Mouse (Mus musculus) intestine, embryonic 16.5 days (tissue): ENCODE data around the gene Nfkbie. TPM values are rescaled to one million over a fixed set of nuclear protein-coding genes. Genes with fewer than 3 reads are reported as not detected.
A peak's percentile ranks its signal among the peaks of the same experiment; 100 is the strongest.

ENCODE experiments used
- ATAC-seq: fragments of 200-750 bp; cut with Nextera tagmentation; 2 replicates; pipeline ENCODE4 v1.8.0; 2017; ENCODE audit warnings: moderate TSS enrichment, moderate library complexity
- H3K27ac ChIP-seq: fragments of 300-500 bp; sonication (generic); 2 replicates; pipeline ENCODE4 v1.5.1; 2014; ENCODE audit warnings: mild to moderate bottlenecking, low read length
- H3K27me3 ChIP-seq: fragments of 300-500 bp; sonication (generic); replicated peaks from 2 replicates; pipeline ENCODE4 v1.6.1; 2014; ENCODE audit warnings: low read length, control low read depth, mixed read lengths; ENCODE audit not compliant: control insufficient read depth, insufficient read depth
- H3K36me3 ChIP-seq: fragments of 300-500 bp; sonication (generic); 2 replicates; pipeline ENCODE4 v1.6.1; 2014; ENCODE audit warnings: low read length, control low read depth; ENCODE audit not compliant: control insufficient read depth, insufficient read depth
- H3K4me1 ChIP-seq: fragments of 300-500 bp; sonication (generic); 2 replicates; pipeline ENCODE4 v1.6.1; 2014; ENCODE audit warnings: low read length, control low read depth, mixed read lengths; ENCODE audit not compliant: control insufficient read depth, insufficient read depth
- H3K4me2 ChIP-seq: fragments of 300-500 bp; sonication (generic); 2 replicates; pipeline ENCODE4 v1.6.1; 2014; ENCODE audit warnings: low read depth, low read length, control low read depth
- H3K4me3 ChIP-seq: fragments of 300-500 bp; sonication (generic); 2 replicates; pipeline ENCODE4 v1.5.1; 2014; ENCODE audit warnings: mild to moderate bottlenecking, low read length
- H3K9ac ChIP-seq: fragments of 300-500 bp; sonication (generic); 2 replicates; pipeline ENCODE4 v1.6.1; 2014; ENCODE audit warnings: low read depth, low read length
- H3K9me3 ChIP-seq: fragments of 300-500 bp; sonication (generic); 2 replicates; pipeline ENCODE4 v1.6.1; 2016; ENCODE audit warnings: low read length, control low read depth; ENCODE audit not compliant: control insufficient read depth
- WGBS: fragments of 180-500 bp; shearing (Covaris S2); extraction: QIAGEN DNeasy Blood & Tissue Kit; methylation state at CpG from one replicate; pipeline ENCODE4 v1.1.7; 2014; 5-methylcytosine and 5-hydroxymethylcytosine counted together
- polyA plus RNA-seq: library from polyadenylated mRNA; unstranded; fragments of >200 nt; fragmentation: Nextera tagmentation; extraction: Ambion mirVana; gene quantifications from 2 replicates; pipeline ENCODE4 v1.2.1, GENCODE M21; 2015

The Nfkbie gene
- polyA plus RNA-seq, 1 experiment from 2014 or later, result 5.5 TPM

DNA sequence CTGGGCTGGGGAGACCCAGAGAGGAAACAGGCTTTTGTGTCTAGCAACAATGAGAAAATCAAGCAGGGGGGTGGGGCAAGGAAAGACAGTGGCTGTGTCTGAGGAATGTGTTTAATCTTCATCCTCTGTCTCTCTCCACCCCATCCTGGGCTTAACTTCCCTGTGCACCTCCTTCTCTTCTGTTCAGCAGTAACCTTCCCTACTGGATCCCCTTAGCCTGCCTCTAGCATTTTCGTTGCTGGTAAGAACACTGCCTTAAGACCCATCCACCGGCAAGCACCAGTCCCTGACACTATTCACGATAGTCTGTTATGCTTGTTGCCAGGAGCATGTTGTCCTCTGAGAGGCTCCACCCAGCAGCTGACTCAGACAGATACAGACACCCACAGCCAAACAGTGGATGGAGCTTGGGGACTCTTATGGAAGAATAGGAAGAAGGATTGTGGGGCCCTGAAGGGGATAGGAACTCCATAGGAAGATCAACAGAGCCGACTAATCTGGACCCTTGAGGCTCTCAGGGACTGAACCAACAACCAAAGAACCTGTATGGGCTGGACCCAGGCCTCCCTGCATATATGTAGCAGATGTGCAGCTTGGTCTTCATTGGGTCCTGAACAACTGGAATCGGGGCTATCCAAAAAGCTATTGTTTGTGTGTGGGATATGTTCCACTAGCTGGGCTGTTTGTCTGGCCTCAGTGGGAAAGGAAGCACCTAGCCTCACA lies 54.8 kb downstream of the Nfkbie start:
- H3K4me2 ChIP-seq, result no peak overlapping the region
- H3K27ac ChIP-seq, result peak overlapping the region; percentile 52; the same call in 1 of the 2 replicates
- H3K9me3 ChIP-seq, result no peaks in the 10 kb centered on the region
- no peak overlapping the region for H3K9ac ChIP-seq
- H3K27me3 ChIP-seq, result no peaks in the 10 kb centered on the region
- WGBS, result 40% methylated on average over 5 of the region's 5 CpGs
- peaks cover 8% of the 10 kb centered on the region; the same call in 1 of the 2 replicates for H3K4me1 ChIP-seq
- peak; percentile 48; the same call in 1 of the 2 replicates for ATAC-seq
- H3K36me3 ChIP-seq, result no peaks in the 10 kb centered on the region
- H3K4me3 ChIP-seq, result no peak overlapping the region

DNA sequence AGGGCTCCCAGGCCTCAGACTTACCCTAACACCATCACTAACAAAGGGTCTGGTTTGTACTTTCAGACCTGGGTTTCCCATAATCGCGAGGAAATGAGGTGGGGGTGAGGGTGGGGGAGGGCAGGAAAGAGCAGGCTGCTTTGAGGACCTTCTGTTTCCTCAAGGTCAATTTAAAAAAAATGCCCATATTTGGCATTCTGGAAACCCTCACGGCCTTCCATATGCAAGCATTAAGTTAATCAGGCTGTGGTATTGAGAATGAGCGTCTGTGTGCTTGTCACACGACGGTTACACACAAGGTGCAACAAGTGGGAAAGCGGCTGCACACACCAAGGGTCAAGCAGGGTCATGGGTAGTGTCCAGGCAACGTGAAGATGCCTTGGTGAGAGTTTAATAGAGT lies 56.5 kb downstream of the Nfkbie start:
- Histone ChIP-seq H3K9me3 (no peaks in the 10 kb centered on the region), H3K9ac (no peak overlapping the region), H3K4me2 (no peak overlapping the region), H3K27ac (no peak overlapping the region), H3K36me3 (no peaks in the 10 kb centered on the region), H3K4me3 (no peak overlapping the region), H3K4me1 (peaks cover 8% of the 10 kb centered on the region; the same call in 1 of the 2 replicates), H3K27me3 (no peaks in the 10 kb centered on the region)
- no peak for ATAC-seq
- WGBS, result 69% methylated on average over 8 of the region's 8 CpGs

Other genes starting within 250 kb of the Nfkbie start
- 45.8 and 51.8 TPM in 2 replicates for gene Cdc5l, start 122.0 kb upstream of the Nfkbie start, polyA plus RNA-seq
- 0.23 and 0.27 TPM in 2 replicates for gene Spats1, start 80.3 kb upstream of the Nfkbie start, polyA plus RNA-seq
- 14.8 and 16.6 TPM in 2 replicates for gene Aars2, start 48.9 kb upstream of the Nfkbie start, polyA plus RNA-seq
- 0.20 and 0.47 TPM in 2 replicates for gene Tcte1, start 32.3 kb upstream of the Nfkbie start, polyA plus RNA-seq
- gene Tmem151b, start 6.0 kb upstream of the Nfkbie start, polyA plus RNA-seq, result 2.2 and 2.5 TPM in 2 replicates
- 132 and 136 TPM in 2 replicates for gene Slc35b2, start 8.2 kb downstream of the Nfkbie start, polyA plus RNA-seq
- 1,309 and 1,475 TPM in 2 replicates for gene Hsp90ab1, start 17.6 kb downstream of the Nfkbie start, polyA plus RNA-seq
- gene Slc29a1, start 43.9 kb downstream of the Nfkbie start, polyA plus RNA-seq, result 73.4 and 83.1 TPM in 2 replicates
- gene Mymx, start 46.4 kb downstream of the Nfkbie start, polyA plus RNA-seq, result 0.22 and 0.64 TPM in 2 replicates
- gene Capn11, start 103.6 kb downstream of the Nfkbie start, polyA plus RNA-seq, result 0.17 and 0.33 TPM in 2 replicates
- gene Mrpl14, start 130.6 kb downstream of the Nfkbie start, polyA plus RNA-seq, result 149 and 154 TPM in 2 replicates
- 31.7 and 31.9 TPM in 2 replicates for gene Tmem63b, start 131.2 kb downstream of the Nfkbie start, polyA plus RNA-seq
- 0.76 TPM in 1 of 2 replicates, not detected in the other for gene 1600014C23Rik, start 178.1 kb downstream of the Nfkbie start, polyA plus RNA-seq